Mouse (Mus musculus): ENCODE data around the gene Ripor3.

- TF ChIP-seq CTCF (IDR thresholded peaks at IDR 0.05; ENCODE audit: extremely low read depth, insufficient read depth, insufficient read length, insufficient replicate concordance) (no peak), POLR2A (IDR thresholded peaks at IDR 0.05; ENCODE audit: low read depth, low read length) (no peak)
Observed at GRCm38 (mm10) chr2:167958843-167959242, 51.6 kb downstream of the Ripor3 start.

All from spleen, adult 2 months (tissue).